Mouse (Mus musculus): ENCODE measurements around the gene Fignl1. TPM values are rescaled to one million over a fixed set of nuclear protein-coding genes. Genes with fewer than 3 reads are reported as not detected.
A peak's percentile ranks its signal among the peaks of the same experiment; 100 is the strongest.

Gene Fignl1
- polyA plus RNA-seq, 1 experiment, result 3.8 TPM

GRCm38 (mm10) chr11:11820737-11821136 lies 12.0 kb upstream of the Fignl1 start:
- TF ChIP-seq E2F4 (IDR thresholded peaks at IDR 0.05; ENCODE audit: insufficient read depth) (no peak), TCF12 (IDR thresholded peaks at IDR 0.05; ENCODE audit: insufficient read depth, poor library complexity, severe bottlenecking) (peak; percentile 46), MYOG (IDR thresholded peaks at IDR 0.05; ENCODE audit: control insufficient read depth in 1 of 3, insufficient read depth in 1 of 3, insufficient read length in 2 of 3, low read depth in 2 of 3) (peak in 1 of 3 experiments; percentile 68), POLR2A (IDR thresholded peaks at IDR 0.05; ENCODE audit: insufficient read length, low read depth) (no peak), SRF (IDR thresholded peaks at IDR 0.05; ENCODE audit: control insufficient read depth, insufficient read length, low read depth) (no peak), CEBPB (IDR thresholded peaks at IDR 0.05; ENCODE audit: insufficient read depth, poor library complexity, severe bottlenecking) (peak; percentile 55), POLR2AphosphoS2 (IDR thresholded peaks at IDR 0.05; ENCODE audit: insufficient read length, low read depth) (no peak), MAX (IDR thresholded peaks at IDR 0.05; ENCODE audit: low read depth) (no peak), TCF3 (IDR thresholded peaks at IDR 0.05; ENCODE audit: insufficient read length, low read depth) (peak; percentile 44), MYOD1 (IDR thresholded peaks at IDR 0.05; ENCODE audit: control insufficient read depth in 1 of 3, insufficient read length in 2 of 3, low read depth in 2 of 3) (peak in 2 of 3 experiments; percentile 17 to 65), USF1 (IDR thresholded peaks at IDR 0.05; ENCODE audit: low read depth) (no peak)
- Histone ChIP-seq H3K4me3 (no peak overlapping the region), H3ac (ENCODE audit: control insufficient read depth, insufficient read length) (no peak overlapping the region), H3K4me2 (ENCODE audit: low read depth) (peak overlapping the region; percentile 48), H3K27me3 (ENCODE audit: control insufficient read depth, insufficient read depth, insufficient read length) (no peaks in the 10 kb centered on the region), H3K79me2 (ENCODE audit: control insufficient read depth, insufficient read depth) (no peaks in the 10 kb centered on the region), H3K36me3 (ENCODE audit: control insufficient read depth, insufficient read depth) (no peaks in the 10 kb centered on the region)

- Histone ChIP-seq H3K4me2 (ENCODE audit: low read depth) (peak overlapping the region; percentile 48), H3K4me3 (no peak overlapping the region), H3K79me2 (ENCODE audit: control insufficient read depth, insufficient read depth) (no peaks in the 10 kb centered on the region), H3K36me3 (ENCODE audit: control insufficient read depth, insufficient read depth) (no peaks in the 10 kb centered on the region), H3K27me3 (ENCODE audit: control insufficient read depth, insufficient read depth, insufficient read length) (no peaks in the 10 kb centered on the region), H3ac (ENCODE audit: control insufficient read depth, insufficient read length) (no peak overlapping the region)
- TF ChIP-seq MYOG (IDR thresholded peaks at IDR 0.05; ENCODE audit: control insufficient read depth in 1 of 3, insufficient read depth in 1 of 3, insufficient read length in 2 of 3, low read depth in 2 of 3) (no peak), POLR2A (IDR thresholded peaks at IDR 0.05; ENCODE audit: insufficient read length, low read depth) (no peak), REST (IDR thresholded peaks at IDR 0.05; ENCODE audit: insufficient read depth, insufficient read length) (no peak), POLR2AphosphoS2 (IDR thresholded peaks at IDR 0.05; ENCODE audit: insufficient read length, low read depth) (no peak)
Observed at GRCm38 (mm10) chr11:11820251-11820650, 11.5 kb upstream of the Fignl1 start.

GRCm38 (mm10) chr11:11819206-11819605 lies 10.4 kb upstream of the Fignl1 start:
- H3K27me3 ChIP-seq (ENCODE audit: control insufficient read depth, insufficient read depth, insufficient read length), result no peaks in the 10 kb centered on the region
- H3K79me2 ChIP-seq (ENCODE audit: control insufficient read depth, insufficient read depth), result no peaks in the 10 kb centered on the region
- no peak overlapping the region for H3ac ChIP-seq (ENCODE audit: control insufficient read depth, insufficient read length)
- no peaks in the 10 kb centered on the region for H3K36me3 ChIP-seq (ENCODE audit: control insufficient read depth, insufficient read depth)
- no peak overlapping the region for H3K4me3 ChIP-seq
- TF ChIP-seq REST (IDR thresholded peaks at IDR 0.05; ENCODE audit: insufficient read depth, insufficient read length), result no peak
- no peak for TF ChIP-seq E2F4 (IDR thresholded peaks at IDR 0.05; ENCODE audit: insufficient read depth)
- no peak for TF ChIP-seq POLR2A (IDR thresholded peaks at IDR 0.05; ENCODE audit: insufficient read length, low read depth)
- no peak for TF ChIP-seq MAX (IDR thresholded peaks at IDR 0.05; ENCODE audit: low read depth)
- no peak for TF ChIP-seq SRF (IDR thresholded peaks at IDR 0.05; ENCODE audit: control insufficient read depth, insufficient read length, low read depth)
- no peak for TF ChIP-seq TCF3 (IDR thresholded peaks at IDR 0.05; ENCODE audit: insufficient read length, low read depth)
- no peak for TF ChIP-seq TCF12 (IDR thresholded peaks at IDR 0.05; ENCODE audit: insufficient read depth, poor library complexity, severe bottlenecking)
- TF ChIP-seq USF1 (IDR thresholded peaks at IDR 0.05; ENCODE audit: low read depth), result no peak
- no peak for TF ChIP-seq POLR2AphosphoS2 (IDR thresholded peaks at IDR 0.05; ENCODE audit: insufficient read length, low read depth)
- no peak for TF ChIP-seq MYOG (IDR thresholded peaks at IDR 0.05; ENCODE audit: control insufficient read depth in 1 of 3, insufficient read depth in 1 of 3, insufficient read length in 2 of 3, low read depth in 2 of 3)
- no peak for TF ChIP-seq MYOD1 (IDR thresholded peaks at IDR 0.05; ENCODE audit: control insufficient read depth in 1 of 3, insufficient read length in 2 of 3, low read depth in 2 of 3)
- no peak for TF ChIP-seq CEBPB (IDR thresholded peaks at IDR 0.05; ENCODE audit: insufficient read depth, poor library complexity, severe bottlenecking)
- H3K4me2 ChIP-seq (ENCODE audit: low read depth), result no peak overlapping the region

GRCm38 (mm10) chr11:11818797-11819196 lies 10.0 kb upstream of the Fignl1 start:
- TF ChIP-seq POLR2A (IDR thresholded peaks at IDR 0.05; ENCODE audit: insufficient read length, low read depth) (no peak), SRF (IDR thresholded peaks at IDR 0.05; ENCODE audit: control insufficient read depth, insufficient read length, low read depth) (no peak), E2F4 (IDR thresholded peaks at IDR 0.05; ENCODE audit: insufficient read depth) (no peak), TCF12 (IDR thresholded peaks at IDR 0.05; ENCODE audit: insufficient read depth, poor library complexity, severe bottlenecking) (no peak), POLR2AphosphoS2 (IDR thresholded peaks at IDR 0.05; ENCODE audit: insufficient read length, low read depth) (no peak), MYOG (IDR thresholded peaks at IDR 0.05; ENCODE audit: control insufficient read depth in 1 of 3, insufficient read depth in 1 of 3, insufficient read length in 2 of 3, low read depth in 2 of 3) (no peak), USF1 (IDR thresholded peaks at IDR 0.05; ENCODE audit: low read depth) (no peak), MYOD1 (IDR thresholded peaks at IDR 0.05; ENCODE audit: control insufficient read depth in 1 of 3, insufficient read length in 2 of 3, low read depth in 2 of 3) (no peak), REST (IDR thresholded peaks at IDR 0.05; ENCODE audit: insufficient read depth, insufficient read length) (no peak), MAX (IDR thresholded peaks at IDR 0.05; ENCODE audit: low read depth) (no peak), CEBPB (IDR thresholded peaks at IDR 0.05; ENCODE audit: insufficient read depth, poor library complexity, severe bottlenecking) (no peak), TCF3 (IDR thresholded peaks at IDR 0.05; ENCODE audit: insufficient read length, low read depth) (no peak)

GRCm38 (mm10) chr11:11815737-11816136 lies 7.0 kb upstream of the Fignl1 start:
- no peak overlapping the region for H3ac ChIP-seq (ENCODE audit: control insufficient read depth, insufficient read length)
- H3K27me3 ChIP-seq (ENCODE audit: control insufficient read depth, insufficient read depth, insufficient read length), result no peaks in the 10 kb centered on the region
- no peak overlapping the region for H3K4me3 ChIP-seq
- H3K4me2 ChIP-seq (ENCODE audit: low read depth), result no peak overlapping the region
- H3K36me3 ChIP-seq (ENCODE audit: control insufficient read depth, insufficient read depth), result no peaks in the 10 kb centered on the region
- no peaks in the 10 kb centered on the region for H3K79me2 ChIP-seq (ENCODE audit: control insufficient read depth, insufficient read depth)
- TF ChIP-seq USF1 (IDR thresholded peaks at IDR 0.05; ENCODE audit: low read depth) (no peak), POLR2AphosphoS2 (IDR thresholded peaks at IDR 0.05; ENCODE audit: insufficient read length, low read depth) (no peak), POLR2A (IDR thresholded peaks at IDR 0.05; ENCODE audit: insufficient read length, low read depth) (no peak)

More at GRCm38 (mm10) chr11:11818797-11819196, 10.0 kb upstream of the Fignl1 start:
- Histone ChIP-seq H3K27me3 (ENCODE audit: control insufficient read depth, insufficient read depth, insufficient read length) (no peaks in the 10 kb centered on the region), H3K79me2 (ENCODE audit: control insufficient read depth, insufficient read depth) (no peaks in the 10 kb centered on the region), H3K4me2 (ENCODE audit: low read depth) (no peak overlapping the region), H3K4me3 (no peak overlapping the region), H3ac (ENCODE audit: control insufficient read depth, insufficient read length) (no peak overlapping the region), H3K36me3 (ENCODE audit: control insufficient read depth, insufficient read depth) (no peaks in the 10 kb centered on the region)

All from myocyte (in vitro differentiated cells).